Mouse (Mus musculus) liver, embryonic 12.5 days (tissue): ENCODE results near the gene Gm3500. TPM values are rescaled to one million over a fixed set of nuclear protein-coding genes. Genes with fewer than 3 reads are reported as not detected.
"Not testable (repeated sequence)": the region's sequence is repeated elsewhere in the genome, so short reads cannot be mapped to it uniquely, and the experiment has no call there.

ENCODE experiments used
- ATAC-seq: fragments of 200-750 bp; cut with Nextera tagmentation; 2 replicates; pipeline ENCODE4 v1.8.0; 2017; ENCODE audit warnings: moderate number of reproducible peaks, mild to moderate bottlenecking, moderate library complexity
- H3K27ac ChIP-seq: fragments of 300-500 bp; sonication (generic); 2 replicates; pipeline ENCODE4 v1.5.1; 2016; ENCODE audit warnings: mild to moderate bottlenecking
- H3K27me3 ChIP-seq: fragments of 300-500 bp; sonication (generic); replicated peaks from 2 replicates; pipeline ENCODE4 v1.6.1; 2016; ENCODE audit warnings: mild to moderate bottlenecking, moderate library complexity
- H3K36me3 ChIP-seq: fragments of 300-500 bp; sonication (generic); 2 replicates; pipeline ENCODE4 v1.6.1; 2016; ENCODE audit warnings: mild to moderate bottlenecking, moderate library complexity
- H3K4me1 ChIP-seq: fragments of 300-500 bp; sonication (generic); 2 replicates; pipeline ENCODE4 v1.6.1; 2016
- H3K4me2 ChIP-seq: fragments of 300-500 bp; sonication (generic); 2 replicates; pipeline ENCODE4 v1.6.1; 2016; ENCODE audit warnings: mild to moderate bottlenecking, moderate library complexity
- H3K4me3 ChIP-seq: fragments of 300-500 bp; sonication (generic); 2 replicates; pipeline ENCODE4 v1.5.1; 2016; ENCODE audit warnings: mild to moderate bottlenecking, moderate library complexity
- H3K9ac ChIP-seq: fragments of 300-500 bp; sonication (generic); 2 replicates; pipeline ENCODE4 v1.6.1; 2016; ENCODE audit warnings: mild to moderate bottlenecking, moderate library complexity
- H3K9me3 ChIP-seq: fragments of 300-500 bp; sonication (generic); replicated peaks from 2 replicates; pipeline ENCODE4 v1.6.1; 2016; ENCODE audit warnings: mild to moderate bottlenecking, moderate library complexity
- WGBS: fragments of 180-500 bp; shearing (Covaris S2); methylation state at CpG from one replicate; pipeline ENCODE4 v1.1.7; 2016; ENCODE audit not compliant: insufficient replicate concordance; 5-methylcytosine and 5-hydroxymethylcytosine counted together
- polyA plus RNA-seq: library from polyadenylated mRNA; unstranded; fragments of >200 nt; fragmentation: Nextera tagmentation; extraction: Ambion mirVana; gene quantifications from 2 replicates; pipeline ENCODE4 v1.2.1, GENCODE M21; 2016

Gm3500 gene
- 0.07 TPM in 1 of 2 replicates, not detected in the other for polyA plus RNA-seq

GRCm38 (mm10) chr14:5388949-5389348 lies at the start of gene Gm3500:
Gm3500 (minus strand) TSS chr14:5389049.
- not testable (repeated sequence) for H3K27me3 ChIP-seq, H3K4me2 ChIP-seq, H3K4me1 ChIP-seq, H3K27ac ChIP-seq, H3K9me3 ChIP-seq, H3K9ac ChIP-seq, H3K4me3 ChIP-seq, ATAC-seq, H3K36me3 ChIP-seq
- WGBS: no CpG with 5 or more reads among the region's 37 CpGs

GRCm38 (mm10) chr14:5334828-5335227 lies 54.0 kb downstream of the Gm3500 start, which contains the start of gene Gm3542:
Gm3542 (minus strand) TSS chr14:5334928.
- not testable (repeated sequence) for H3K9me3 ChIP-seq, ATAC-seq, H3K36me3 ChIP-seq, H3K4me2 ChIP-seq, H3K27me3 ChIP-seq, H3K27ac ChIP-seq, H3K4me3 ChIP-seq, H3K9ac ChIP-seq, H3K4me1 ChIP-seq
- no CpG with 5 or more reads among the region's 2 CpGs for WGBS

Other genes with a start within 250 kb of the Gm3500 start
- not detected in 2 replicates for gene Gm3317, start 224.5 kb downstream of the Gm3500 start, polyA plus RNA-seq
- not detected in 2 replicates for gene Gm8271, start 203.3 kb downstream of the Gm3500 start, polyA plus RNA-seq
- gene Gm3526, start 128.5 kb downstream of the Gm3500 start, polyA plus RNA-seq: not detected in 2 replicates
- gene Gm3542, start 54.1 kb downstream of the Gm3500 start, polyA plus RNA-seq: not detected in 2 replicates
- gene Gm3194, start 66.4 kb upstream of the Gm3500 start, polyA plus RNA-seq: not detected in 2 replicates
- not detected in 2 replicates for gene Gm8246, start 88.8 kb upstream of the Gm3500 start, polyA plus RNA-seq
- not detected in 2 replicates for gene Gm3187, start 95.2 kb upstream of the Gm3500 start, polyA plus RNA-seq
- gene Gm3488, start 112.6 kb upstream of the Gm3500 start, polyA plus RNA-seq: 0.12 TPM in 1 of 2 replicates, not detected in the other
- gene Gm3532, start 149.4 kb upstream of the Gm3500 start, polyA plus RNA-seq: not detected in 2 replicates
- not detected in 2 replicates for gene Gm8265, start 244.0 kb upstream of the Gm3500 start, polyA plus RNA-seq